Mouse (Mus musculus) limb, embryonic 12.5 days (tissue): ENCODE data around the gene Sipa1l3. TPM values are rescaled to one million over a fixed set of nuclear protein-coding genes. Genes with fewer than 3 reads are reported as not detected.

Source experiments
- ATAC-seq: fragments of 200-750 bp; cut with Nextera tagmentation; 2 replicates; pipeline ENCODE4 v1.8.0; 2017; ENCODE audit warnings: low read depth, moderate TSS enrichment; ENCODE audit not compliant: insufficient number of reproducible peaks, insufficient read depth, low FRiP score, low TSS enrichment
- H3K27ac ChIP-seq: fragments of 300-500 bp; sonication (generic); 2 replicates; pipeline ENCODE4 v1.5.1; 2016; ENCODE audit warnings: mild to moderate bottlenecking, moderate library complexity
- H3K27me3 ChIP-seq: fragments of 300-500 bp; sonication (generic); 2 replicates; pipeline ENCODE4 v1.6.1; 2016; ENCODE audit warnings: mild to moderate bottlenecking, moderate library complexity
- H3K36me3 ChIP-seq: fragments of 300-500 bp; sonication (generic); 2 replicates; pipeline ENCODE4 v1.6.1; 2016; ENCODE audit warnings: mild to moderate bottlenecking, moderate library complexity
- H3K4me1 ChIP-seq: fragments of 300-500 bp; sonication (generic); replicated peaks from 2 replicates; pipeline ENCODE4 v1.6.1; 2016
- H3K4me2 ChIP-seq: fragments of 300-500 bp; sonication (generic); 2 replicates; pipeline ENCODE4 v1.6.1; 2016; ENCODE audit warnings: mild to moderate bottlenecking, moderate library complexity
- H3K4me3 ChIP-seq: fragments of 300-500 bp; sonication (generic); replicated peaks from 2 replicates; pipeline ENCODE4 v1.5.1; 2016; ENCODE audit warnings: mild to moderate bottlenecking
- H3K9ac ChIP-seq: fragments of 300-500 bp; sonication (generic); replicated peaks from 2 replicates; pipeline ENCODE4 v1.6.1; 2016; ENCODE audit warnings: mild to moderate bottlenecking, moderate library complexity
- H3K9me3 ChIP-seq: fragments of 300-500 bp; sonication (generic); 2 replicates; pipeline ENCODE4 v1.6.1; 2016; ENCODE audit warnings: mild to moderate bottlenecking, moderate library complexity
- WGBS: fragments of 180-500 bp; shearing (Covaris S2); methylation state at CpG from one replicate; pipeline ENCODE4 v1.1.7; 2016; 5-methylcytosine and 5-hydroxymethylcytosine counted together
- polyA plus RNA-seq: library from polyadenylated mRNA; unstranded; fragments of >200 nt; fragmentation: Nextera tagmentation; extraction: Ambion mirVana; gene quantifications from 2 replicates; pipeline ENCODE4 v1.2.1, GENCODE M21; 2016

The Sipa1l3 gene
- polyA plus RNA-seq = 14.0 and 16.1 TPM in 2 replicates

GRCm38 (mm10) chr7:29518421-29519210 is at the start of gene Sipa1l3:
Gene Sipa1l3 (minus strand): TSS chr7:29518641.
- Histone ChIP-seq H3K36me3 (no peaks in the 10 kb centered on the region), H3K9ac (peak within 1 kb of the TSS; percentile 84), H3K4me3 (peak within 1 kb of the TSS; percentile 88), H3K27ac (peak within 1 kb of the TSS; percentile 89), H3K9me3 (no peaks in the 10 kb centered on the region), H3K27me3 (no peaks in the 10 kb centered on the region), H3K4me1 (peaks cover 41% of the 10 kb centered on the region), H3K4me2 (peak within 1 kb of the TSS; percentile 82)
- ATAC-seq = peak; percentile 97
- under 1% methylated on average over 88 of the region's 88 CpGs for WGBS

DNA sequence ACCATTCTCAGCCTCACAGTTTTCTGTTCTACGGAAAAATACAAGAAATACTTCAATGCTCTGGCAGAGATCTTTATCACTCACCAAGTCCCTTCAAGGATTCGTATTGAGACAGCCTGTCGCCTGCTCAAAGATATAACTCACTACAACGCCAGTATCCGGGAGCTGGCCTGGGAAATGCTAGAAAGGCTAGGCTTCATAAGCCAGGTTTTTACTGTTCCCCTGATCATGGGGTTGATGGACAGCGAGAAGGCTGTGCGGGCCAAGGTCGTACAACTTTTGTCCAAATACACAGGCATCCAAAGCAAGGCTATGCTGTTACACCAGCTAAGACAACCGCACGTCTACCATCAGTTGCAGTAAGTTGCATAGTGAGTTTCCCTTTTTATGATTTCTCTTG is 44.6 kb upstream of the Sipa1l3 start:
- 90% methylated on average over 10 of the region's 10 CpGs for WGBS
- H3K4me1 ChIP-seq = no peaks in the 10 kb centered on the region; the same call in 1 of the 2 replicates

GRCm38 (mm10) chr7:29561046-29561445 is 42.6 kb upstream of the Sipa1l3 start:
- ATAC-seq = no peak
- no peaks in the 10 kb centered on the region for H3K27me3 ChIP-seq
- no peak overlapping the region for H3K4me2 ChIP-seq
- no peaks in the 10 kb centered on the region for H3K36me3 ChIP-seq
- 66% methylated on average over 9 of the region's 9 CpGs for WGBS
- H3K27ac ChIP-seq = 0 out of 2 replicates have a peak overlapping the region, but pooled peaks have one; percentile 2
- H3K9me3 ChIP-seq = no peaks in the 10 kb centered on the region
- no peak overlapping the region for H3K9ac ChIP-seq
- H3K4me1 ChIP-seq = no peaks in the 10 kb centered on the region; the same call in 1 of the 2 replicates
- H3K4me3 ChIP-seq = no peak overlapping the region

More for the DNA sequence above, 44.6 kb upstream of the Sipa1l3 start:
- H3K27ac ChIP-seq = no peak overlapping the region
- no peak for ATAC-seq
- no peaks in the 10 kb centered on the region for H3K9me3 ChIP-seq
- H3K36me3 ChIP-seq = no peaks in the 10 kb centered on the region
- no peaks in the 10 kb centered on the region for H3K27me3 ChIP-seq
- no peak overlapping the region for H3K4me2 ChIP-seq
- H3K9ac ChIP-seq = no peak overlapping the region
- H3K4me3 ChIP-seq = no peak overlapping the region

GRCm38 (mm10) chr7:29559290-29559689 is 40.8 kb upstream of the Sipa1l3 start:
- no peak overlapping the region for H3K27ac ChIP-seq
- no peaks in the 10 kb centered on the region for H3K9me3 ChIP-seq
- 78% methylated on average over 4 of the region's 4 CpGs for WGBS
- H3K27me3 ChIP-seq = no peaks in the 10 kb centered on the region
- H3K36me3 ChIP-seq = no peaks in the 10 kb centered on the region
- no peaks in the 10 kb centered on the region; the same call in 1 of the 2 replicates for H3K4me1 ChIP-seq
- no peak overlapping the region for H3K9ac ChIP-seq
- no peak for ATAC-seq
- no peak overlapping the region for H3K4me3 ChIP-seq
- no peak overlapping the region for H3K4me2 ChIP-seq

GRCm38 (mm10) chr7:29558744-29559143 is 40.3 kb upstream of the Sipa1l3 start:
- no peak overlapping the region for H3K4me2 ChIP-seq

DNA sequence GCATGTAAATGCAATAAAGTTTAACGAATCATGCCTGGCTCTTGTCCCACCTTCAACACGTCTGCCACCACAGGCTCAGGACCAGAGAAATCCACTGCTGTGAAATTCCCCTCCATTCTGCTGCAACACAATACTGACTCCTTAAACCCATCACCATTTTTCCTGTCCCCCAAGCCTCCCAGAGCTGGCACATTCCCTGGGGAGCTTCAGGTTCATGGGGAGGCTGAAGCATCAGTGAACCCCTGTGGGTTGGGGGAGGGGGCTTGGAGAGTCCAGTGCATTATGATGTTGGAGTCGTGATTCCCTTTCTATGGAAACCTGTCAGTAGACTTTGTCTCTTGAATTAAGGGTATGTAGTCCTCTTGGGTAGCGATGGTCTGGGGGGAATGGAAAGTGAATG is 37.8 kb upstream of the Sipa1l3 start:
- H3K4me2 ChIP-seq = no peak overlapping the region
- H3K4me3 ChIP-seq = no peak overlapping the region
- no peak overlapping the region for H3K9ac ChIP-seq
- no peaks in the 10 kb centered on the region for H3K27me3 ChIP-seq
- no peaks in the 10 kb centered on the region for H3K36me3 ChIP-seq
- no peak for ATAC-seq
- no peak overlapping the region for H3K27ac ChIP-seq
- 0 out of 2 replicates have a peak, but pooled peaks cover 3% of the 10 kb centered on the region for H3K9me3 ChIP-seq
- 59% methylated on average over 4 of the region's 4 CpGs for WGBS
- no peaks in the 10 kb centered on the region; the same call in 1 of the 2 replicates for H3K4me1 ChIP-seq

More at GRCm38 (mm10) chr7:29558744-29559143, 40.3 kb upstream of the Sipa1l3 start:
- Histone ChIP-seq H3K36me3 (no peaks in the 10 kb centered on the region), H3K27ac (no peak overlapping the region), H3K4me1 (no peaks in the 10 kb centered on the region; the same call in 1 of the 2 replicates), H3K9ac (no peak overlapping the region), H3K9me3 (no peaks in the 10 kb centered on the region), H3K27me3 (no peaks in the 10 kb centered on the region), H3K4me3 (no peak overlapping the region)
- WGBS = 68% methylated on average over 1 of the region's 1 CpGs
- ATAC-seq = no peak

DNA sequence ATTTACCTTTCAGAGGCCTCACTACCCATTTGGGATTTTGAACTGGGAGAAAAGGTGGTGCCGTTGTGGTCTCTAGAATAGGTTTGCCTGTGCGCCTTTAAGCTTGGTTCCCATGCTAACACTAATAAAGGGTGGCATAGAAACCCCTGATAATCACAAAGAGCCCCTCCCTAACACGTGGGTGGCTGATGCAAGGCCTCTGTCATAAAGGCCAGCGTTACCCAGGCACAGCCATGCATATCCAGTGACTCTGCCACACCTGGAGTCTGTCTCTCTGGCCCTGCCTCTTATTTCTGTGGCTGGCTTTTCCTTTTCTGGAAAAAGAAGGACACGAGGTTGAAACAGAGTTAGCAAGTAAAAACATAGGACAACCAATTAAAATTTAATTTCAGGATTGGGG is 37.1 kb upstream of the Sipa1l3 start:
- Histone ChIP-seq H3K4me1 (no peaks in the 10 kb centered on the region; the same call in 1 of the 2 replicates), H3K36me3 (no peaks in the 10 kb centered on the region), H3K4me3 (no peak overlapping the region), H3K27ac (0 out of 2 replicates have a peak overlapping the region, but pooled peaks have one; percentile 41), H3K27me3 (no peaks in the 10 kb centered on the region), H3K9me3 (0 out of 2 replicates have a peak, but pooled peaks cover 3% of the 10 kb centered on the region), H3K9ac (no peak overlapping the region), H3K4me2 (no peak overlapping the region)
- ATAC-seq = no peak
- 57% methylated on average over 5 of the region's 5 CpGs for WGBS

- Histone ChIP-seq H3K36me3 (no peaks in the 10 kb centered on the region), H3K9me3 (0 out of 2 replicates have a peak, but pooled peaks cover 3% of the 10 kb centered on the region), H3K27ac (no peak overlapping the region), H3K27me3 (no peaks in the 10 kb centered on the region), H3K4me3 (no peak overlapping the region), H3K4me1 (no peaks in the 10 kb centered on the region; the same call in 1 of the 2 replicates), H3K4me2 (no peak overlapping the region), H3K9ac (no peak overlapping the region)
- WGBS = 86% methylated on average over 13 of the region's 13 CpGs
- ATAC-seq = no peak
Measured at GRCm38 (mm10) chr7:29555051-29555450, 36.6 kb upstream of the Sipa1l3 start.

DNA sequence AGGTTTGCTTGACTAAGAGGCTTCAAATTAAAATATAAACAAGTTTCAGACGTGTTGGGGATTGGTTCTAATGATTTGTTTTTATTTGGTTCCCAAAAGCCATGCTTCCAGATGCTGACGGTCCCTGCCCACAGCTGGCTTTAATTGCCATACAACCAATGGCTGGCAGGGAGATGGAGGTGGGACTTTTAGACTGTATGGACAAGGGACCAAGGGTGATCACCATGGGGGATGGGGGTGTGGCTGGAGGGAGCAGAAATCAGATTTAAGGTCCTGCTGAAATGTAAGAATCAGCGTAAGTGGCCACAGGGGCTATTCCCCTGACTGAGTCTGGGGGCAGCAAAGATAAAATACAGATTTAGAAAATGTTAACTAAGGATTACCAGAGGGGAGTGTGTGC is 32.2 kb upstream of the Sipa1l3 start:
- WGBS = 24% methylated on average over 3 of the region's 3 CpGs

DNA sequence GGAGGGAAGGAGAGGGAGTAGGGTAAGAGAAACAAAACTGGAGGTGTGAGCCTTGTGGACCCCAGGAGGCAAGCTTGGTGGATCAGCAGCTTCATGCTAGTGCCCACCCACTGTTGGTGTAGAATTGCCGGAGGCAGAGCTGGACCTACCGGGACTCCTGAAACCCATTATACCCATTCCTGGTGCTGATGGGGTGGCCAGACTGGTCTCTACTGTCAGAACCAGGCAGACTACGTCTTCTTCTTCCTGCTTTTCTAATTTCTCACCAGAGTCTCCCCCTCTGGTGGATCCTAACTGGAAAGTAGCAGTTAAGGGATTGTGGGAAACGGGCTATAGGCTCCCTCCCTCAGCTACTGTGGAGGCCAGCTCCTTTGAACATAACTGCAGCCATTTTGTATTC is 23.2 kb upstream of the Sipa1l3 start:
- Histone ChIP-seq H3K9me3 (no peaks in the 10 kb centered on the region), H3K4me1 (no peaks in the 10 kb centered on the region), H3K27me3 (no peaks in the 10 kb centered on the region), H3K4me2 (no peak overlapping the region), H3K36me3 (no peaks in the 10 kb centered on the region), H3K27ac (no peak overlapping the region), H3K4me3 (no peak overlapping the region), H3K9ac (no peak overlapping the region)
- WGBS = 77% methylated on average over 4 of the region's 4 CpGs
- no peak for ATAC-seq

More for the DNA sequence above, 32.2 kb upstream of the Sipa1l3 start:
- no peak overlapping the region for H3K4me3 ChIP-seq
- H3K4me2 ChIP-seq = no peak overlapping the region
- H3K9me3 ChIP-seq = 0 out of 2 replicates have a peak, but pooled peaks cover 3% of the 10 kb centered on the region
- ATAC-seq = no peak
- H3K27me3 ChIP-seq = no peaks in the 10 kb centered on the region
- no peak overlapping the region for H3K27ac ChIP-seq
- no peak overlapping the region for H3K9ac ChIP-seq
- H3K4me1 ChIP-seq = no peaks in the 10 kb centered on the region; the same call in 1 of the 2 replicates
- H3K36me3 ChIP-seq = no peaks in the 10 kb centered on the region

DNA sequence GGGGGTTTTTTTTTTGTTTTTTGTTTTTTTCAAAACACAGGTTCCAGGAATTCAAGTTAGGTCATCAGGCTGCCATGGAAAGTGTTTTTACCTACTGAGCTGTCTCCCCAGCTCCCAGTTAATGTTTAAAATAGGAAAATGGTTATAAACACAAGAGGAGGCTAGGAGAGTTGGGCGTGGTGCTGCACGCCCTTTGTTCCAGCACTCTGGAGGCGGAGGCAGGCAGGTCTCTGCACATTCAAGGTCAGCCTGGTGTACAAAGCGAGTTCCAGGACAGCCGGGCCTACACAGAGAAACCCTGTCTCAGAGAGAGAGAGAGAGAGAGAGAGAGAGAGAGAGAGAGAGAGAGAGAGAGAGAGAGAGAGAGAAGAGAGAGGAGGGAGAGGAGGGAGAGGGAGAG is 22.7 kb upstream of the Sipa1l3 start:
- no peak for ATAC-seq
- no peaks in the 10 kb centered on the region for H3K4me1 ChIP-seq
- no peak overlapping the region for H3K4me2 ChIP-seq
- H3K27me3 ChIP-seq = no peaks in the 10 kb centered on the region; the same call in 1 of the 2 replicates
- H3K9ac ChIP-seq = no peak overlapping the region
- no peaks in the 10 kb centered on the region for H3K36me3 ChIP-seq
- no peak overlapping the region for H3K4me3 ChIP-seq
- WGBS = 98% methylated on average over 5 of the region's 5 CpGs
- no peak overlapping the region for H3K27ac ChIP-seq
- H3K9me3 ChIP-seq = no peaks in the 10 kb centered on the region
